Mouse (Mus musculus) bone marrow macrophage, adult 2 months (primary cell): ENCODE measurements around the gene Vim.

Experiments used
- CTCF ChIP-seq: IDR thresholded peaks from 2 replicates; pipeline ENCODE4 v1.5.1; 2012; ENCODE audit warnings: low read depth, mild to moderate bottlenecking, low read length, moderate library complexity
- POLR2A ChIP-seq: IDR thresholded peaks from 2 replicates; pipeline ENCODE4 v1.6.1; 2012; ENCODE audit warnings: mild to moderate bottlenecking, low read depth, low read length, borderline replicate concordance

GRCm38 (mm10) chr2:13548749-13549148 is 25.0 kb upstream of the Vim start:
- TF ChIP-seq CTCF (no peak), POLR2A (no peak)
